Mouse (Mus musculus): ENCODE measurements around the gene Adprm.

DNA sequence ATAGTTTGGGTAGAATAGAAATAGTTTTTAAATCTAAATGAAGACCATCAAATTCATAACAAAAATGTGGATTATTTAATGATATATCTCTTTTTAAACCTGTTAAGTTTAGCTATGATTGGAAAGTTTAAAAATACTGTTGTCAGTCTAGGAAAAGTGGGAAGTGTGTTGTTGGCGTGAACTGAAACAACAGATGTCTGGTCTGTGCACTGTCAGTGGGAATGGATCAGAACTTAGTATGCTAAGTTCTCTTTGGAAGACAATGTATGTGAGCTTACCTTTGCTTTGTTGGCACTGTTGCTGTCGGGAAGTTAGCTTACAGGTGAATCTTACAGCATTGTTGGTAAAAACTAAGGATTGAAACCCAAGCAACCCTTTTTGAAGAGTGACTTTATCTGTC, 8.9 kb upstream of the Adprm start:
- TF ChIP-seq POLR2A (IDR thresholded peaks at IDR 0.05; ENCODE audit: insufficient read length, low read depth) (no peak), MYOG (IDR thresholded peaks at IDR 0.05; ENCODE audit: control insufficient read depth in 1 of 3, insufficient read depth in 1 of 3, insufficient read length in 2 of 3, low read depth in 2 of 3) (no peak), E2F4 (IDR thresholded peaks at IDR 0.05; ENCODE audit: insufficient read depth) (no peak), TCF12 (IDR thresholded peaks at IDR 0.05; ENCODE audit: insufficient read depth, poor library complexity, severe bottlenecking) (no peak)

All from myocyte (in vitro differentiated cells).